Mouse (Mus musculus): ENCODE results near the gene Slc35f5.

GRCm38 (mm10) chr1:125568126-125568525 is 7.7 kb downstream of the Slc35f5 start:
- TF ChIP-seq POLR2A (IDR thresholded peaks at IDR 0.05; ENCODE audit: borderline replicate concordance, insufficient read depth, low read length): no peak
- TF ChIP-seq CTCF (IDR thresholded peaks at IDR 0.05; ENCODE audit: borderline replicate concordance, insufficient read depth, low read depth, low read length): no peak

Data from cerebellum, adult 2 months (tissue).